Mouse (Mus musculus) T-helper 1 cell (primary cell): Measurements from ENCODE around the gene Osbpl10.
"Not testable (repeated sequence)": the region's sequence is repeated elsewhere in the genome, so short reads cannot be mapped to it uniquely, and the experiment has no call there.

ENCODE experiments used
- in situ Hi-C: fragments of 300-600 bp; cut with MboI, MseI; formaldehyde crosslinking; loops from one replicate; pipeline ENCODE4 v1.15.1; 2025; ENCODE audit warnings: high pct_unique_total_duplicates

Osbpl10 gene

DNA sequence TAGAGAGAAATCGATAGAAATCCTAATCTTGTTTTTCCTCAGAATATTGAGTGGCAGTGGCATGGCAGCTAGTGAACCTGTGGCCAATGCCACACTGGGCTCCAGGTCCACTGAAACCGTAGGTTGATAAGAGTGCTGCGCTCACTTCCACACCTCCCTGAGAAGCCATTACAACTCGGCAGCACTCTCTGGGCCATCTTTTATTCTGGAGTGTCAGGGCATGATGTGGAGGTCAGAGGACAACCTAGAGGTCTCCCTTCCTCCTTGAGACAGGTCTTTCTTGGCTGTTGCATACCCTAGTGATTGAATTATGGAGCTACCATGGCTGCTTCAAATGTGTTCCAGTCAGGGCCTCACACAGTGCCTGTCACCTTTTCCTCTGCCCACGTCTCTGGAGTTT, 283.5 kb downstream of the Osbpl10 start:
- in situ Hi-C loops: no loop called here

DNA sequence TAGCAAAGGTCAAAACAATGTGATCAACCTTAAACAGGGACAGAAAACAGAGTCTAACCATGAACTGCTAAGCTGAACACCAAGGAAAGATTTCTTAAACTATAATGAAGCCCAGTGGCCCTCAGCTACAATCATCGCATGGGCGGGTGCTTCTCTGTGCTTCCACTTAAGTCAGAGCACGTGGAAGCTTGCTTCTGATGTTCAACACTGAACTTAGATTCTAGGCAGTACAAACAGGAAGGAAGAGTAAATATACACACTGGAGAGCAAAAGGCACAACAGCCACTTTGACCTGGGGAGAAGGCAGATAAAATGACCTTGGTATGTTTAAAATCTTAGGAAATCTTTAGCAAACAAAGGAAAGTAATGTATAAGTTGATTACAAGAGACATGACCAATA, 293.2 kb downstream of the Osbpl10 start:
- in situ Hi-C loops: no loop called here

DNA sequence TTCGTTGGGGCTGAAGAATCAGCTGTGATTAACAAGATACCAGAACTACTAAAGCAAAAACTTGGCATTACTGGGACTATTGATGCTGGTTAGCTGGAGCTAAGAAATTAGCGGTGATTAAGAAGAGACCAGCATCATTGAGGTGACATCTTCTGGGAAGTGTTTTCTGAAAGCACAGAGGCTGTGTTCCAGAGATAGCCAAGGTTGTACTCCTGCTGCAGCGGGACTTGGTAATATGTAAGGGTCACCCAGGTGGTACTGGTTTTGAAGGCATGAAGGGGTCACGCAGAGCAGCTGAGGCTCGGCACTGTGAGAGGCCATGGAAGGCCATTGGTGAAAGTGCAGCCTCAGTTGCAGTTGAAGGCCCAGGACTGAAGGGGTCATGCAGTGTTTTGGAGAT, 294.1 kb downstream of the Osbpl10 start:
- in situ Hi-C loops: not testable (repeated sequence)

DNA sequence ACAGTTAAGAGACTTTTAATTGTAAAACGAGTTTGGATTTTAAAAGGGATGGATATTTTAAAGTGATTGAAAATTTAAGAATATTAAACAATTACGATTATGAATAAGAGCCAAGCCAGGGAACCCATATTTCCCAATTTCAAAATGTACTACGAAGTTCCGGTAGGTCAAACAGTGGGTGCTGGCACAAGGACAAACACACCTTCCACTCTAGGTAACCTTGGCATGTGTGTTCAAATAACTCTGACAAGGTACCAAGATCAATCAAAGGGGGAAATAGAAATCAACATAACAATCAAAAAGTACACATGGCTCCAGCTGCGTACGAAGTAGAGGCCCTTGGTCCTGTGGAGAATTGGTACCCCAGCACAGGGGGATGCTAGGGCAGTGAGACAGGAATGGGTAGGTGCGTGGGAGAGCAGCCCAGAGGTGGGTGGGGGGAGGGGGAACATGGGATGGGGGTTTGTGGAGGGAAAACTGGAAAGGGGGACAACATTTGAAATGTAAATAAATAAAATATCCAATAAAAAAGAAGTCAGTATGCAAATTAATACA, 294.8 kb downstream of the Osbpl10 start:
- in situ Hi-C loops: no loop called here

DNA sequence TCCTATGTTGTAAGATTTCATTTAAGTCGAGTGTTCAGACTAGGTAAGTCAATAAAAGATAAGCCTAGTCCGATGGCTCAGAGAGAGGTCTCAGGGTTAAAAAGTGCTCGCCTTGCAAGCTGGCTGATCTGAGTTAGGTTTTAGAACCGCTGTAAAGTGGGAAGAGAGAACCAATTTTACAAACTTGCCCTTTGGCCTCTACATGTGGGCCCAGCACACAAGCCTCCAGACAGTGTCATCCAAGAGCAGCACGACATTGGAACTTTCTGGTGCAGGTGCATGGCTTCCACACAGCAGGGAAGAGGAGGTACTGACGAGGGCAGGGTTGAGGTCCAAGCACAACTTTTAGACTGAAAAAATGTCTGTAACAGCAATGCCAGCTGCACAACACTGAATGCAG, 296.4 kb downstream of the Osbpl10 start:
- in situ Hi-C loops: no loop called here

DNA sequence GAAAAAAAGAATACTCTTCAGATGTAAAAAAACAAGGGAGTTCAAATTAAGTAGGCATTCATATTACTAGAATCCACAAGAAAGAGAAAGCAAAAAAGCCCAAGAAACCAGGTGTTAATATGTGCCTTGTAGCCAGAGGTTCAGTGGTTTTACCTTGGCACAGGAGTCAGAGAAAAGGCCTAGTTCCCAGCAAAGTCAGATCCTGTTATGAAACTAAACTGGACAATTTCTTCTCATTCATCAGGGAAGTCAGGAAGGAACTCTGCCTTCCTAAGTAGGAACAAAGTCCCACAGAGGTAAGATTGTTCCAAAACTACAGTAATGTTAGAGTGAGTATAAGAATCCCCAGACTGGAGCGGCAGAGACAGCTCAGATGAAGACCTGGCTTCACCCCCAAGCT, 300.3 kb downstream of the Osbpl10 start:
- in situ Hi-C loops: no loop called here
